13 mouse cellular contexts compared by ENCODE assay signal in genomic region chr13:96702567-96703278, GRCm38 (mm10). TPM values are rescaled to one million over a fixed set of nuclear protein-coding genes. Genes with fewer than 3 reads are reported as not detected.
"Had no signal": no experiment of that assay in that cellular context is flagged by ENCODE, and none has a peak within 500 bp of the region (broad histone marks: within the 10 kb centered on the region; RNA-seq: fewer than 3 reads in every experiment).

No protein-coding gene starts in this region.

- H3K27me3 ChIP-seq: intestine, embryonic 15.5 days; kidney, embryonic 15.5 days; limb, embryonic 15.5 days; liver, embryonic 12.5 days; midbrain, embryonic 13.5 days had no signal

- H3K36me3 ChIP-seq: intestine, embryonic 15.5 days; kidney, embryonic 15.5 days; limb, embryonic 15.5 days; liver, embryonic 12.5 days; midbrain, embryonic 13.5 days had no signal

- H3K4me1 ChIP-seq: intestine, embryonic 15.5 days; kidney, embryonic 15.5 days; limb, embryonic 15.5 days; midbrain, embryonic 13.5 days had no signal

- H3K9ac ChIP-seq: intestine, embryonic 15.5 days; kidney, embryonic 15.5 days; limb, embryonic 15.5 days; liver, embryonic 12.5 days; midbrain, embryonic 13.5 days had no signal

- H3K4me2 ChIP-seq: intestine, embryonic 15.5 days; kidney, embryonic 15.5 days; limb, embryonic 15.5 days; liver, embryonic 12.5 days; midbrain, embryonic 13.5 days had no signal

- H3K9me3 ChIP-seq: intestine, embryonic 15.5 days; kidney, embryonic 15.5 days; limb, embryonic 15.5 days; liver, embryonic 12.5 days; midbrain, embryonic 13.5 days had no signal

- H3K4me3 ChIP-seq: intestine, embryonic 15.5 days; kidney, embryonic 15.5 days; limb, embryonic 15.5 days; liver, embryonic 12.5 days; midbrain, embryonic 13.5 days had no signal

- DNase-seq: kidney, adult 18-20 months; kidney, postnatal 25 days; right cerebral cortex, postnatal 14 days; thymus, postnatal 4 days had no signal

- ATAC-seq: intestine, embryonic 15.5 days; liver, embryonic 12.5 days; midbrain, embryonic 13.5 days had no signal

- H3K27ac ChIP-seq: intestine, embryonic 15.5 days; kidney, embryonic 15.5 days; limb, embryonic 15.5 days; liver, embryonic 12.5 days; midbrain, embryonic 13.5 days; stomach, postnatal 0 days had no signal

RNA-seq across cellular contexts. Expression of gene Ankrd31, which starts 45.3 kb away (rescaled TPM):
- total RNA-seq: megakaryocyte-erythroid progenitor cell, adult 5-6 weeks had no signal
- polyA plus RNA-seq: intestine, embryonic 15.5 days; kidney, embryonic 15.5 days; limb, embryonic 11.5 days; limb, embryonic 15.5 days; neural tube, embryonic 14.5 days; stomach, postnatal 0 days had no signal
